Mouse (Mus musculus): ENCODE measurements around the gene Phf11c.

DNA sequence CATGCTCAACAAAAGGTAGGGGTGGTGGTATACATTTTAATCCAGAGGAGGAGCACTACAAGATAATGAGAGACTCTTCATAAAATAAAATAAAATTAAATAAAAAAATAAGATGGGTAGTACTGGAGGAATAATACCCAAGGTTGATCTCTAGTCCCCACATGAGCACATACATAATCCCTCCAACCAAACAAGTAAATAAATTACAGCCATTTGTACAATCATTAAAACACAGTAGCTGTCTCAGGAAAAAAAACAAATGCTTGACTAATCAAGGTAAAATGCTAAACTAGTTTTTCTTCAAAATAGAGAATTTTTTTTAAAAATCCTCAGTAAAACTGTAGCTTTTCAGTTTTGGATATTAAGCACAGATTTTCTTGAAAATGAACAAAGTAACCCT, 40.0 kb upstream of the Phf11c start:
- TF ChIP-seq CTCF (IDR thresholded peaks at IDR 0.05; ENCODE audit: low read depth) (no peak), EP300 (optimal IDR thresholded peaks at IDR 0.05) (no peak)

All from stomach, postnatal 0 days (tissue).